Mouse (Mus musculus) stomach, postnatal 0 days (tissue): ENCODE measurements at regions not wholly inside any gene's neighbourhood (a gene's known extent, or its start where the extent isn't known, plus 50 kb on each side); places are given as distances from the start of the nearest gene placed in this dataset.

ENCODE experiments used
- CTCF ChIP-seq: IDR thresholded peaks from 2 replicates; pipeline ENCODE4 v1.5.1; 2016; ENCODE audit warnings: antibody characterized with exemption, low read depth, mild to moderate bottlenecking, moderate library complexity
- EP300 ChIP-seq: optimal IDR thresholded peaks from 2 replicates; pipeline ENCODE3; 2016; ENCODE audit warnings: antibody characterized with exemption

DNA sequence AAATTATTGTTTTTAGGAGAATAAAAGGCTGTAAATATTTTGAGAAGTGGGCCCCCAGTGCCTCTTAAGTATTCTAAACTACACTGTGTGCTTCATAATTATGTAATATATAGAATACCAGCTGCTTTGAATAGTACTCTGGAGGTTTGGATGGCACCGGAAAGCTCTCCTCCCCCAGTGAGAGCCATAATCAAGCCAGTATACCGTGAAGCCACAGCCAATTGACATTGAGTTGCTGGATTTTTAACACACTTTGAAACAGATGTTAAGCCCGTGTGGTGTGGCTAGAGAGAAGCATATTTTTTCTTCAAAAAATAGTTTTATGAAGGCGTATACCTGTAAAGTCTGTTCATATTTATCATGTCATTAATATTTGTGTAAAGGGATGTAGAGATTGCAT, 268.9 kb downstream of the Samd5 start:
- no peak for TF ChIP-seq CTCF
- no peak for TF ChIP-seq EP300
